Mouse (Mus musculus): ENCODE measurements around the gene Traf3ip1.

DNA sequence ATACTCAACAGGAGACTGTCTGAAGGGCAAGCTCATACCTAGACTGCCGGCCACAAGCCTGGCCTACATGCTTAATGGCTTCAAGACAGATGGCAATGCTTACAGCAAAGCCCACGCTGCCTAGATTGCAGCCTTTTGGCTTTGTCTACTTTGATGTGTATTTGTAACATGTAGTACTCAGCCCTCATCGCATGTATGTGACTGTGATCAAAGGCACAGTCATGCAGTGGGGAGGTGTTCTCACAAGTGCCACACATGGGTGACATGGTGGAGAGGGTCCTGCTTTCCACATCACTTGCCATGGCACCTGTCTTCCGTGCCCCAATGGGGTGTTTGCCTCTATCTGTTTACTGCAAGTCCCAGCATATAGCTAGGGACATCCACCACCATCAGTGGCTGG is 47.9 kb upstream of the Traf3ip1 start:
- TF ChIP-seq POLR2A (IDR thresholded peaks at IDR 0.05; ENCODE audit: borderline replicate concordance, control insufficient read depth, low read depth, low read length) (no peak), CTCF (IDR thresholded peaks at IDR 0.05; ENCODE audit: control insufficient read depth, insufficient read depth, low read length) (no peak)
